In the genomic region with DNA sequence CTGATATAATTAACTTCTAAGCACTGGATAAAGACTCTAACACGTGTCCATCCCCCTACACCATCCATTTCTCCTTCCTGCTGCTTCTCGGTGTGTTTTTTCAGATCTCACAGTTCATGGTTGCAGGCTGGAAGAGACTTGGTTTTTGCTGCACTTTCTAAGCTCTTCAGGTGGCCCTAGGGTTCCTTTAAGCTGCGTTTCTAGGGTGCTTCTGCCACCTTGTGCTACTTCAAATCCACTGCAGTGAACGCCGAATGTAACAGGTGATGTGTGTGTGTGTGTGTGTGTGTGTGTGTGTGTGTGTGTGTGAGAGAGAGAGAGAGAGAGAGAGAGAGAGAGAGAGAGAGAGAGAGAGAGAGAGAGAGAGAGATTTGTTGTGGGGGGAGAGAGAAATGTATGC, we compare ENCODE assay signal across 8 mouse cellular contexts.
DNase-seq lines count a peak whose midpoint lies in the region; ATAC-seq and TF ChIP-seq lines count a peak whose summit lies in the region.

No protein-coding gene starts in this region.

- no peaks in the 10 kb centered on the region for H3K9me3 ChIP-seq in neural tube, embryonic 11.5 days (ENCODE audit: control insufficient read depth, low read length)
- H3K9me3 ChIP-seq in liver, postnatal 0 days (ENCODE audit: low read length) = no peaks in the 10 kb centered on the region

- H3K36me3 ChIP-seq in neural tube, embryonic 11.5 days (ENCODE audit: control insufficient read depth, insufficient read depth, low read length) = no peaks in the 10 kb centered on the region
- no peaks in the 10 kb centered on the region for H3K36me3 ChIP-seq in liver, postnatal 0 days (replicated peaks; ENCODE audit: insufficient read depth, low read length)

- no peak overlapping the region for H3K4me2 ChIP-seq in neural tube, embryonic 11.5 days (ENCODE audit: low read depth)
- peak overlapping the region; percentile 48 for H3K4me2 ChIP-seq in liver, postnatal 0 days (ENCODE audit: low read depth, low read length)

- no peak for TF ChIP-seq EP300 in liver, postnatal 0 days (IDR thresholded peaks at IDR 0.05; ENCODE audit: low read depth)

- ATAC-seq in neural tube, embryonic 11.5 days (ENCODE audit: insufficient read depth, low FRiP score, low TSS enrichment) = no peak
- peak; percentile 59 for ATAC-seq in liver, postnatal 0 days

- no peaks in the 10 kb centered on the region for H3K27me3 ChIP-seq in cerebellum, adult 2 months (ENCODE audit: control insufficient read depth, insufficient read depth, low read length)
- H3K27me3 ChIP-seq in neural tube, embryonic 11.5 days (ENCODE audit: control insufficient read depth, insufficient read depth, low read length) = no peaks in the 10 kb centered on the region
- H3K27me3 ChIP-seq in liver, postnatal 0 days (ENCODE audit: insufficient read depth, low read length) = no peaks in the 10 kb centered on the region

- no peak overlapping the region for H3K9ac ChIP-seq in neural tube, embryonic 11.5 days (ENCODE audit: low read length)
- H3K9ac ChIP-seq in liver, postnatal 0 days (replicated peaks) = no peak overlapping the region

- no peak for TF ChIP-seq POLR2A in cerebellum, adult 2 months (IDR thresholded peaks at IDR 0.05; ENCODE audit: borderline replicate concordance, insufficient read depth, low read length)

- no peaks in the 10 kb centered on the region for H3K4me1 ChIP-seq in cerebellum, adult 2 months (ENCODE audit: control insufficient read depth, insufficient read depth, low read length)
- no peaks in the 10 kb centered on the region for H3K4me1 ChIP-seq in neural tube, embryonic 11.5 days (ENCODE audit: control insufficient read depth, insufficient read depth, low read length)
- H3K4me1 ChIP-seq in liver, postnatal 0 days (ENCODE audit: insufficient read depth) = no peaks in the 10 kb centered on the region

- no peak overlapping the region for H3K27ac ChIP-seq in cerebellum, adult 2 months (ENCODE audit: insufficient read depth, low read length)
- H3K27ac ChIP-seq in neural tube, embryonic 11.5 days (ENCODE audit: low read depth, low read length) = no peak overlapping the region
- H3K27ac ChIP-seq in liver, postnatal 0 days (ENCODE audit: low read depth) = no peak overlapping the region

- no peak overlapping the region for H3K4me3 ChIP-seq in cerebellum, adult 2 months (replicated peaks; ENCODE audit: insufficient read depth, low read depth, low read length)
- H3K4me3 ChIP-seq in neural tube, embryonic 11.5 days (ENCODE audit: low read depth, low read length) = no peak overlapping the region
- H3K4me3 ChIP-seq in liver, postnatal 0 days (ENCODE audit: low read depth, low read length) = no peak overlapping the region

- peak; percentile 34; the same call in 1 of the 2 replicates for TF ChIP-seq CTCF in cerebellum, adult 2 months (IDR thresholded peaks at IDR 0.05; ENCODE audit: borderline replicate concordance, insufficient read depth, low read depth, low read length)
- peak; percentile 73 for TF ChIP-seq CTCF in liver, postnatal 0 days (IDR thresholded peaks at IDR 0.05; ENCODE audit: low read depth)

- DNase-seq in cerebellum, adult 2 months = no peak
- DNase-seq in cerebellum, adult 9-10 months = no peak
- peak; percentile 29 for DNase-seq in neural tube, embryonic 11.5 days (ENCODE audit: low spot score)
- DNase-seq in neural tube, embryonic 10.5 days (ENCODE audit: extremely low spot score, low spot score) = no peak
- DNase-seq in liver, postnatal 0 days = peak; percentile 31
- DNase-seq in gastrocnemius, postnatal 25 days = no peak
- no peak for DNase-seq in layer of hippocampus, postnatal 25 days (ENCODE audit: extremely low spot score in 1 of 2, low spot score in 1 of 2)
- DNase-seq in spleen, adult 12 weeks (ENCODE audit: low spot score) = no peak

- 28% methylated on average over 5 of the region's 5 CpGs for WGBS in cerebellum, adult 2 months
- 42% methylated on average over 5 of the region's 5 CpGs for WGBS in neural tube, embryonic 11.5 days
- 19% methylated on average over 5 of the region's 5 CpGs for WGBS in liver, postnatal 0 days (ENCODE audit: insufficient replicate concordance)

Comparison
In these comparisons a context has a peak if more than half of its experiments do, and no peak if none do; other contexts are left out.
1. DNase-seq: peak in neural tube, embryonic 11.5 days (single experiment) and liver, postnatal 0 days (single experiment); none in cerebellum, adult 2 months (0 of 2), cerebellum, adult 9-10 months (single experiment), neural tube, embryonic 10.5 days (single experiment), gastrocnemius, postnatal 25 days (single experiment), layer of hippocampus, postnatal 25 days (0 of 2) and spleen, adult 12 weeks (single experiment).